Mouse (Mus musculus) left cerebral cortex, postnatal 4 days (tissue): ENCODE measurements at regions not wholly inside any gene's neighbourhood (a gene's known extent, or its start where the extent isn't known, plus 50 kb on each side); places are given as distances from the start of the nearest gene placed in this dataset.

Experiments used
- DNase-seq: peaks from one replicate; pipeline ENCODE4 v3.0.0-alpha.2; 2022
- intact Hi-C: fragments of 180-260 bp; cut with DNase I; formaldehyde crosslinking; loops from one replicate; pipeline ENCODE4 v1.15.1; 2025

DNA sequence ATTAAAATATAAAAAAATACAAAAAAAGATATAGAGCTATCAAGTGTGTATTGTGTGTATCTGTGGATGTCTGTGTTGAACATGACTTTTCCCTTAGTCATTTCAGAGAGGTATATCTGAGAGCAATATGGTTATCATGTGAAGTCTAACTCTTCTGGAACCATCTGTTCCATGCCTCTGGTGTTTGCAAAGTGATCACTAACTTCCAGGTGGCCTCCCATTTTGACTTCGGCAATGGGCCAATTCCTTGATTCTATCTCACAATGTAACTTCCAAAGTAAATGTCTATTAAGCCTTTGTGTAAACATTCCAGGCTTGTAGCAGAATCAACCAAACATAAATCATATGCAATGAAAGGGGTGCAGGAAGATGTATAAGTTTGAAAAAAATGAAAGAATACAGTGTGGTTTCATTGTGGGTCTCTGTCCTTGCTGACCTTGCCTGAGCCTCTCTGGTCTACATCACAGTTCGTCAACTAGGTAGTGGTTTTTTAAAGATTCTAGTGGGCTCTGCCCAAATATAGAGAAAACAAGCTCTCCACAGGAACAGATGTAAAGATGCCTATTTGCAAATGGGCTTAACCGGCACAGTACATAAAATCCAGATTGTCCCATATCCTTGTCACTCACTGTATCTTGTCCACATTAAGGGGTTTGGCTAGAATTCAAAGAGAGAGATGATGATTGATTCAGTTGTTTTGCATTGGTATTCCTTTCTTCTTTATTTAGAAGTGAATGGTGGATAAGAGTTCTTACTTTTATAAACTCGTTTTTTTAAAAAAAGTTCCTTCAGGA, 185.2 kb upstream of the Jag1 start:
- no peak for DNase-seq
- intact Hi-C loops, result no loop called here

DNA sequence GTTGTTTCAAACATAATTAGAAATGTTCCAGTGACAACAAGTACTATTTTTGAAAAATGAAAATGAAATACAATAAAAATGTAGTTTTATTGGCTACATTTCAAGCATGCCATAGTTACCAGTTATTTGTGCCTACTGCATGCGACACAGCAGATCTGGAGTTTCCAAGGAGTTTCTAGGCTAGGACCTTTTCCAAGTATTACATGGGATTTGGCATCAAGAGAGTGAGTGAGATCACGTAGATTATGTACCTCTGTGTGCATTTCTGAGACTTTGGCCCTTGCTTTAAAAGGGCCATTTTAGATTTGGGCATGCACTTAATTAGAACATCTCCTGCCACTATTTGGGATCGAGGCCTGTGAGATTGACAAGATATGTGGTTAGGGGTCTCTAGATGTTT, 172.8 kb upstream of the Jag1 start:
- no peak for DNase-seq
- intact Hi-C loops, result no loop called here

DNA sequence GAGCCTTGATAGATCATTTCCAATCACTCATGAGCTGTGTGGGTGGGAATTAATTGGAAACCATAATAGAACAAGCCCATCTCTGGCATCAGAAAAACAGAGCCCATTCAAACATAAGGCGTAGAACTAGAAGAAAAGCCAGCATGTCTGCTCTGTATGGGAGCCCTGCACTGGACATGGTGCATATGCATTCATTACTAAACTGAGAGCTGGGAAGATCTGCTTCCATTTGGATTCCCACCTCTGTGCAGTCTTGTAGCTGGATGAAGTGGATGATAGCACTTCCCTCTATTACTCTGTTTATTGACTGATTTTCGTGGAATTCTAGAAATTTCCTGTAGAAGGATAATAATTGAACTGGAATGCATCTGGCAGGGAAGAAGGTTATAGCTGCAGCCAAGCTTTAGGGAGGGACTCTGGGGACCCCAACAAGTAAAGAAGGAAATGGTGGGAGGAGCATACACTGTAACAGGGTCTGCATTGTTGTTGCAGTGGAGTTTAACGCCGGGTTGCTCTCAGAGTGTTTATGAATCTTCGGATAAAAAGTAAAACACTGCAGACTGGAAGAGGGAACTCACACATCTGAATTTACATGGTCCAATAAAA, 155.2 kb upstream of the Jag1 start:
- intact Hi-C loops, result no loop called here
- no peak for DNase-seq

DNA sequence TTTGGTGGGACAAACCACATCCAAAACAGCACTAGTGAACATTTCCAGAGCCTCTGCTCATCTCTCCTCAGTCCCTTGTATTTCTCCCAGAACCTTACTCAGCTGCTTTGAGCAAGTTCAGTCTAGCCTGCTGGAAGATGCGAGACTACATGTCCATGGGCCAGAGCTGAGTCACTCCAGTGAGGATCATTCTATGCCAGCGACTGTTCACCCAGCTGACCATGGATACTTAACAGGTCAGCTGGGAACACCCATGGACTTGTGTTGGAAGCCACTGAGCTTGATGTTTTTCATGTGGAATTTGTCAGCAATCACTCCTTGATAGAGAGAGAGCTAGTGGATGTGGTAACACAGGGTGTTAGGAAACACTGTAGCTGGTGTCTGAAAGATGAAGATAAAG, 146.5 kb upstream of the Jag1 start:
- intact Hi-C loops, result no loop called here
- DNase-seq, result no peak

DNA sequence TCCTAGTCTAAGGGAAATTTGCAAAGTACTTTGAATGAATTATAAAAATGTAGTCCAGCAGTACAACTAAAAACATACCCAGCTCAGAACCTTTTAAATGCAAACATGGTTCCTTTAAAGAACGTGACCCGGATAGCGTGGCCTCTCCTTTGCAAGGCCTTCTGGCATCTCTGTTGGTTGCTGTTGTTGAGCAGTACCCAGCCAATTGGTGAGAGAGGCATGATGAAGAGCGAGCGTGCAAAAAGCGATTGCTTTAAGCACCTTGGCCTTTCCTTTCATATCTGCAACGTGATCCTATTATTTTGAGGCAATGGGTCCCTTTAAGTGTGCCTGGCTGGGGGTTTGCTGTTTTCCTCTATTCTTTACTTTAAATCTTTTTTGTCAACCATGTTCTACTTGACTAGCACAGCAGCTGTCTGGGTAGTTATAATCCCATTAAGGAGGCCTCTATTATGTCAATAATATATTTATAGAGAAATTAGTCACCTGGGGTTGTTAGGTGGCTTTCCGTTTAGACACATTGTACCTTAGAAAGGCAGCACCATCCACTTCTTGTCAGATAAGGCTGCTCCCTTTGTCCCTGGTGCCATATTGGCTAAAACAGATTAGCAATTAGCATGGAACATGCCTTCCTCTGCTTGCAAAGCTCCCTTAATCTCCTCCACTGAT, 141.5 kb upstream of the Jag1 start:
- DNase-seq, result no peak
- intact Hi-C loops, result no loop called here

DNA sequence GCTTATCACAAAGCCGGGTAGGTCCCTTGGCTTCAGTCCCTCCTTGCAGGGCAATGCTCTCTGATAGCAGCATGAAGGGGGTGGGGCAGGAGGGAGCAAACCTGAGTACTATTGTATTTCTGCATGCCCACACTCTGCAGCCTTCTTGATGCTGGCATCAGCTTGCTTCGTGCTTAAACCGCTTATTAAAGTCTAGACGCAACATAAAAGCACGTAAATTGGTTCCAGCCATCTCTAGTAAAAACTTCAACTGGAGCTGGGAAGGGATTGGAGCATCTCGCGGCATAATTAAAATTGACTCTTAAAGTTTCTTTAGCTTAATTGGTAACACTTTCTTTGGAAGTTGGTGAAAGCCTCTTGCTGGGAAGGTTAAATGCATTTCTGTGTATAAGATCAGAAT, 131.5 kb upstream of the Jag1 start:
- no peak for DNase-seq
- intact Hi-C loops, result no loop called here

DNA sequence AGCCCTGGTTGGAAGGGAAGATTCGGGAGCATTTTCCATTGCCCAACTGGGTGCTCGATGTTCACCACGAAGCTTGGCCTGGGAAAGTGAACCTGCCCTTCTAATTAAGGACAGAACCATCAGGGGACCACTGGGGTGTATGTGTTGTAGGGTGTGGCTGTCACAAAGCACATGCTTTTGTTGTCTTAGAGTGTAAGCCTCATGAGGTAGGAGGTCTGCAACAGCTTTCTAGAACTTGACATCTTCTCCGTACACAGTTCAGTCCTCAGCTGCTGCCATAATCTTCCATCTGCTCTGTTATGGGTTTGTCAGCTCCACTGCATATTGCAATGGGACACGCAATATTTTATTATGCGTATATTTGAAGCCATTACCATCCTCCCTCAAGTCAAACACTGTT, 127.9 kb upstream of the Jag1 start:
- intact Hi-C loops, result no loop called here

DNA sequence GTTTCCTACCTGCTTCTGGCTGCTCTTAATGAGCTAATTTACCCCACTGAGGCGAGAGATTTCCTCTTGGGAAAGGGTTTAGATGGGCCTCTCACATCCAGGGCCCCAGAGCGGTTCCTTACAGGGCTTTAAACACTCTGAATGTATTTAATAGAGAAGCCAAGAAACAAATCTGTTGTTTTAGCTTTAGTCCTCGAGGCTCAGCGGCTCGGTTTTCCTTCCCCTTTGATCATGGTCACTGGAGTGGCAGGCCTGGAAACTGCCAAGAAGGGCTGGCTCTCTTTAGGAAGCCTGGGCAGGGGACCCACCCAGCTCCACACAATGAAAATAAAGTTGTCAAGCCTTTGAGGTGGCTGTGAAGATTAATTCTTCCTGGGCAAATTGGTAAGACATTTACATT, 127.5 kb upstream of the Jag1 start:
- DNase-seq, result peak; percentile 20
- intact Hi-C loops, result no loop called here

More for the DNA sequence above, 127.9 kb upstream of the Jag1 start:
- DNase-seq, result no peak

DNA sequence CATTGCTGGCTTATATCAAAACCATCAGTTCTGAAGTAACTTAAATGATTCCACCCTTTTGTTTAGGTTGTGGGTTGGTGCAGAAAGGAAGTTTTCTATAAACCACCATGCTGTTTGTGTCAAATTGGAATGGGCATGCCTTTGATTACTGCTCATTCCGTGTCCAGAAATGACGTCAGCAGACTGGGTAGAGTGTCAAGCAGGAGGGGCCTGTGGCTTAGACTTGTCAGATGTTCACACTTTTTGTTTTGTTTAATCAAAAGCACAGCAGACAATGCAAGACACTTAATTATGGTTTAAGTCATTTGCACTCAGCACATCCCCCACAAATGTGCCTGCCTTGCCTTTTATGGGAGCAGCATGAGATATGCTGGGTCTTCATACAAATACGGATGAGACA, 120.5 kb upstream of the Jag1 start:
- intact Hi-C loops, result no loop called here

DNA sequence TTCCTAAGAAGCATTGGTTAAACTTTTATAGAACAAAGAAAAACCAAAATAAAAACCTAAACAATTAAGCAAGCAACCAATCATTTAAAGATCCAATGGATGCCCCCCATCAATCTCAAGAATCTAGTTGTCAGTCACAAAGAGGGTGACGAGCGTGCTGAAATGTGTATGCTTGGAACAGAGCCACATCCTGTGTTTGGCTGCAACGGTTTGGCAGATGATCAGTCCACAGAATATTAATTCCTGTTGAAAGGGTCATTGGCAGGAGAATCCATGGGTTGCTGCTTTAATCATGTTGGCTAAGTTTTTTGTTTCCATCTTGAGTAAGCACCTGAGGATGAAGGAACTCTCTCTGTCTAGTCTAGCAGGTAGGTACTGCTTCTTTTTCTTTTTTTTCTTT, 117.5 kb upstream of the Jag1 start:
- DNase-seq, result peak; percentile 4
- intact Hi-C loops, result no loop called here

More for the DNA sequence above, 120.5 kb upstream of the Jag1 start:
- no peak for DNase-seq

DNA sequence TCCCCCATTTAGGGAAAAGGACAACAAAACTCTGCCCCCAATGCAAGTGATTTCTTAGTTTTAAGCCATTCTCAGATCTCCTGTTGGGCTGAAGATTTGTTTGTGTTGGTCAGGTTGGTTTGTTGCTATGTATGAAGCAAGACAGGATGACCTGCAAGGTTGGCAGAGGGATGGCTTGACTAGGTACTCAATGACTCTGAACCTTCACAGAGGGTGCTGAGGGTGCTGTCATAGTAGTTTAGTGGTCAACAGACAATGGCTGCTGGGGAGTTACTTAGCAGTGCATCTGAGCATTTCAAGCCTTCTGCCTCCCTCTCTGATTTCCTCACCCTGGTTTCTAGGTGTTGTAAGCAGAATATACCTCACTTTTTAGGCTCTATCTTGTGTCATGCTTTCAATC, 114.7 kb upstream of the Jag1 start:
- DNase-seq, result no peak
- intact Hi-C loops, result no loop called here

DNA sequence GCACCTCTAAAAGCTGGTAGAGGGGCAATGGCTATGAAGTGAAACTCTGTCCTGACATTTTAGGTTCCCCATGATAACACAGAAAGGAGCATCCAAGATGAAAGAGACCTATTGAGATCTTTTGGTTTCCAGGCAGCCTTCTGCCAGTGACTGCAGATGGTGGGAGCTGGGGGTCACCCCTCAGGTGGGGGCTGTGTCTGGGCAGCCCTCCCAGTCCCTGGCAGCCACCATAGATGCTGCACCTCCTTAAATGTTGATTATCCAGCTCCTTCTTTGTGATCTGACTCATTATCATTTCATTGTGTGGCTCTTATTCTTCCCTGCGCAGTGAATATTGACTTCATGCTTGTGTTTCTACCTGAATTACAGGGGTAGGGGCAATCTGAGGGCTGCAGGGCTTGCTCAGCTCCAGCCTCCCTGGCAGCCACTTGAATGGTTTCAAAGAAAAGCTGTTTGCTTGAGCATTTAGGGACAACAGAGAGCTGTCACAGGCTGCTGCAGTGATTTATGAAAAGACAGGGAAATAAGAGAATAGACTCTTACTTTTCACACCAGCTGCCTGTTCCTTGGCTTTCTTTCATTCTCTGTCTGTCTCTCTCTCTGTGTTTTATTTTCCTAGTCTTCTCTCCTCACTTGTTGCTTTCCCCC, 113.1 kb upstream of the Jag1 start:
- intact Hi-C loops, result no loop called here
- peak; percentile 2 for DNase-seq

DNA sequence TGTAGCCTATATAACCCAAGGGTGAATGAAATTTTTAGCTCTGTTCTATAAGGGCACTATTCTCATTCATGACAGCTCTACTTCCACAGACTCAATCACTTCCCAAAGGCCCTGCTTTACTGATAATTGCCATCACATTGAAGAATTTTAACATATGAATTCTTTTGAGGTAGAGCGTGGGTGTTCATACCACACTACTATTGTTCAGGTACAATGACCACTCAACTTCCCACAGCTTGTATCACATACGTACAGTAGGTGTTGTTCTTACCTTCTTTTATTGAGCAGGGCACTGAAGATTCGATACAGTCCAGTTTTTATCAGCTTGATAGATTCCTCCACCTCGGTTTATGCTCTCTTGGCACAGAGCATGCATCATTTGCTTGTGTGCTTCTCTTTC, 111.1 kb upstream of the Jag1 start:
- no peak for DNase-seq
- intact Hi-C loops, result no loop called here

DNA sequence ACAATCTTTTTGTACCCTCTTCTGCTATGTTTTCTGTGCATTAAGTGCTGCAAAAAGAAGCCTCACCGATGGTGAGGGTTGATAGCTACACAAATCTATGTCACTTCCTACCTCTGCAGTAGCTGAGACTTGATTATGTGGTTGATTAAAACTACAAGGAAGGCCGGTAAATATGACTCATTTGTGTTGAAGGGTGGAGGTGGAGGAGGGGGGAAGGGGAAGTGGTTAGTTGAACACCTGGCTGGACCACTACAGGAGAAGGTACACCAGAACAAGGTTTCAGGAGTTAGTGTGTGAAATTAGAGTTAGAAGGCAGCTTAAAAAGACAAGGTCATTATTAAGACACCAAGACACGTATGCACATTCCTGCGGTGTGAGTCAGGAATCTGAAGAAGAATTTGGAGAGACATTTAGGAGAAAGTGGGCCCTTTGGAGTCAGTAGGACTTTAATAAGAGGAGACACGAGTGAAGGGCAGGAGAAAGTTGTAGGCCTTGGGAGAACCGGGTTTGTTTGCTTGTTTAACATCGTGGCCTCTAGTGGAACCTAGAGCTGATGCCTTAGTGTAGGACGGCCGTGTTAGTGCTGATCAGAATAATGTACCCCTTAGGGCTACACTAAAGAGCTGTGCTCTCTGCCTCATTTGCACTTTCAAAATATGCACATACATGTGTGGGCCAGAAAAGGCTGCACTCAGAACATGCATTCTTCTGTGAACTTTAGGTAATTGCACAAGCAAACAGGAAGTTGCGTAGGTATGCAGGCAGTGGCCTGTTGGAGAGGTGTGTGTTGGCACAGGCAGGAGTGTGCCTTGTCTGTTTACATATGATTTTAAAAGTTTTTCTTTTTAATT, 108.5 kb upstream of the Jag1 start:
- intact Hi-C loops, result no loop called here
- no peak for DNase-seq

DNA sequence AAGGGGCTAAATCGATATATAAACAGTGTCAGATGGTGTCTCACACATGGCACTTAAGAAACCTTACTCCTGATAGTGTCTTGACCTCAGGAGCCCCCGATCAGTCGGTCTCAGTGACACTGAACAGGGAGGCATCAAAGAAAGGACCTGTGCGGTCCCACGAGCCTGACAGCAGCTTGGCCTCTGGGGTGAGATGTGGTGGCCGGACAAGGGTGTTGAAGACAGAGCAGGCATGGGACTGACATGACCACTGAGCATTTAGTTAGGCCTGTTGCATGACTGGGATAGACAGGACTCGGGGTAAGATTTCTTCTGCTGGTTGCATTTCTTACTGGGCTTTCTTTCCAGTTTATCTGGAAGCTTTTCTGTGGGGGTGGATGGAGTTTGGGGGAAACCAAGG, 99.3 kb upstream of the Jag1 start:
- intact Hi-C loops, result no loop called here
- DNase-seq, result no peak

DNA sequence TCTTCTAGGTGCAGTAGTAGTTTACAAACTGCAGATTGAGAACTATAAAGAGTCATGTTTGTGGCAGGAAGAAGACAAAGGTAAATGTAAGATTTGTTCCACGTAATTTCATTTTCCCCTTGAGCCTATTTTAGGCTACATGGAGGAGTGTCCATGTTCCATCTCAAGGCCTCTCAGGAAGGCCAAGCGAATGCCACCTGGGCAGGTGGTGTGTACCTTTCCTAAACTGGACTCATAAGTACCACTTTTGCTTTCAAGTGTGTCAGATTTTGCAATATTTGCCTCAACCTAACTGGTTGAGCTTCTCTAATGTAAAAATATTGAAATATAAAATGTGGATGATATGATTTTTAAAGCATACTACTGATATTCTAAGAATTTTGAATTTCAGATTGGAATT, 91.4 kb upstream of the Jag1 start:
- no peak for DNase-seq
- intact Hi-C loops, result no loop called here

DNA sequence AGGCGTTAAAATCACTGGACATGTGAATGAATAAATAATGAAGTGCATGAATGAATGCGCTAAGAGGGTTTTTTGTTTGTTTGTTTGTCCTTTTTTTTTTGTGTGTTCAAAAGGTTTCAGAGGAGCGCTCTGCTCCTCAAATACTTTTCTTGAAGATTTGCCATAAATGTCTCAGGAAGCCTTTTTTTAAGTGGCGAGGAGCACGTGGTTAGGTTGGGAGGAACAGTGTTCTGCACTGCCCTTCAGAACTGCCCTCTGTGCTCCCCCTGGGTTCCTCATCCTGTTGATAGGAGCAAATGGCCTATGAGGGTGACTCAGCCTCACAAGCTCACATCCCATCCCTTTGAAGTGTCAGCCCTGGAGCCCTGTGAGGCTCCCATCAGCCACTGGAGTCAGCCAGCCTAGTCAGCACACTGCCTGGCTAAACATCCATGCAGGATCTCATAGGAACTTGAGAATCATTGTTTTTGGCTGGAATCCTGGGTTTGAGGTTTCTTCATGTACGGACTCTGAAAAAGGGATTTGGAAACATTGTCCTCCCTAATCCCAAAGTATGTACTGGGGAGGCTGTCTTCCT, 87.9 kb upstream of the Jag1 start:
- intact Hi-C loops, result no loop called here
- no peak for DNase-seq

DNA sequence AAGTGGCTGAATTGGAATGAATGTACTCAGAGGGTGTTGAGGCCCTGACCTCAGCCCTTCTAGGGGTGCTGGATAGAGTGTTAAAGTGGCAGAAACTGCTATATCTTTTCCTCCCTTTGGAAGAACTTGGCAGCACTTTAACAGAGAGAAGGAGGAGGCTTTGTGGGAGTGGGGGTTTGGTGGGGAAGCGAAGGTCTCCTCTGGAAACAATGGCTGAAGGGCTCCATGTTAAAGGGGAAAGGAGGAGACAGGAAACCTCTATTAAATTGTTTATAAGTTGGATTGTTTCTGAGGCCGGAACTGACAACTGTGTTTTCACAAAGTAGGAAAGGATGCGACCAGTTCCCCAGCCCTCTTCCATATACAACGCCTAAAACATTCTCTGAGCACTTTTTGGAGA, 83.7 kb upstream of the Jag1 start:
- intact Hi-C loops, result no loop called here
- DNase-seq, result no peak

DNA sequence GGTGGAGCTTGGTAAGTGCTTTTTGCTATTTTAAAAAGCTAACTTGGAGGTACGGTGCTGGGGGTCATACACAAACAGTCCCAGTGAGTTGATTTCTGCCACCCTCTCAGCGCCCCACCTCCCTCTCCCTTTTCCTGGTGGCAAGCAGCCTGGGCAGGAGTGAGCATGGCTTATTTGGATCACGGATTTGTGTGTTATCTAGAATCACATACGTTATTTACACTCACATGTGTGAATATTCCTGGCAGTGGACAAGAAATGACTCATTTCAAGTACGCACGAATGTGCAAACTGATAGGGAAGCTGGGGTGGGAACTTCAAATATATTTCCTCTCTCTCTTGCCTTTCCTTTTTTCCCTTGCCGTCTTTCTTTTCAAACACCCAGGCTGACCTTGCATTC, 75.7 kb upstream of the Jag1 start:
- no peak for DNase-seq
- intact Hi-C loops, result no loop called here

DNA sequence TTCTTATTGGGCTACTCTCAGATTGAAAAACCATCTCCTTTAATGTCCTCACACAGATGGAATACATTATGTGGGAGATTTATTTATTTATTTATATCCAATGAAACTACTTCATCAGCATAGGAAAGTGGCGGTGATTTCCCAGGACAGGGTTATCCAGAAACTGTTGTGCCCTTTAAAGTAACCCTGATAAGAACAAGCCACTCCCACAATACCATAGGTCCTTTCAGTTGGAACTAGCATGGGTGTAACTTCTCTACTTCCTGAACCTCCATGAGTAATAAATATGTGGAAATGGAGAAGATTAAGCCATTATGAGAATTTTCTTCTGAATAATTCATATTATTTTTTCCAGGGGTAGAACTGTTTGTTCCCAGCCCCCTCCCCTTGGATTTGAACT, 52.7 kb upstream of the Jag1 start:
- DNase-seq, result no peak
- intact Hi-C loops, result no loop called here

DNA sequence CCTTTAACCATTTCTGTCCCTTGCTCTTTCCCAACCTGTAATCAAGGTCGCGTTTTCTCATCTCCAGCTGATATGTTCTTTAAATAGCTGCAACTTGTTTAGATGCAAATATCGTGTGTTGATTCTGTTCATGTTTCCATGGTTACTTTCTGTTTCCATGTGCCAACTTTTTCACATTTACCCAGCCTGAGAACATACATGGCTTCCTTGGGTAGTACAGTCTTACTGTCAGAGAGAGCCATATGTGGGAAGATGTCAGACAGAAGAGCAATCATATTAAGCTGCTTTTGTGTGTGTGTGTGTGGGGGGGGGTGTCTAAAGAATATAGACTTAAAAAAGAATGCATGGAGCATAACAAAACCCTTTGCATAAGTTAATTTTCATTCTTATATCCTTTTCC, 52.2 kb upstream of the Jag1 start:
- no peak for DNase-seq
- intact Hi-C loops, result no loop called here
